Mouse (Mus musculus) forebrain, embryonic 16.5 days (tissue): Measurements from ENCODE around the gene Arnt2. TPM values are rescaled to one million over a fixed set of nuclear protein-coding genes. Genes with fewer than 3 reads are reported as not detected.

Experiments used
- ATAC-seq: fragments of 200-750 bp; cut with Nextera tagmentation; 2 replicates; pipeline ENCODE4 v1.8.0; 2017; ENCODE audit warnings: mild to moderate bottlenecking, moderate library complexity
- H3K27ac ChIP-seq: fragments of 300-500 bp; sonication (generic); 2 replicates; pipeline ENCODE4 v1.5.1; 2014; ENCODE audit warnings: low read length, control low read depth
- H3K27me3 ChIP-seq: fragments of 300-500 bp; sonication (generic); replicated peaks from 2 replicates; pipeline ENCODE4 v1.6.1; 2014; ENCODE audit warnings: low read length; ENCODE audit not compliant: control insufficient read depth, insufficient read depth
- H3K36me3 ChIP-seq: fragments of 300-500 bp; sonication (generic); 2 replicates; pipeline ENCODE4 v1.6.1; 2014; ENCODE audit not compliant: control insufficient read depth, insufficient read depth
- H3K4me1 ChIP-seq: fragments of 300-500 bp; sonication (generic); replicated peaks from 2 replicates; pipeline ENCODE4 v1.6.1; 2014; ENCODE audit warnings: low read length; ENCODE audit not compliant: control insufficient read depth, insufficient read depth
- H3K4me2 ChIP-seq: fragments of 300-500 bp; sonication (generic); 2 replicates; pipeline ENCODE4 v1.6.1; 2014; ENCODE audit warnings: mild to moderate bottlenecking, low read length, control low read depth
- H3K4me3 ChIP-seq: fragments of 300-500 bp; sonication (generic); replicated peaks from 2 replicates; pipeline ENCODE4 v1.5.1; 2014; ENCODE audit warnings: mild to moderate bottlenecking, low read length, control low read depth
- H3K9ac ChIP-seq: fragments of 300-500 bp; sonication (generic); replicated peaks from 2 replicates; pipeline ENCODE4 v1.6.1; 2014; ENCODE audit warnings: low read depth, low read length, control low read depth
- H3K9me3 ChIP-seq: fragments of 300-500 bp; sonication (generic); 2 replicates; pipeline ENCODE4 v1.6.1; 2016; ENCODE audit warnings: low read length; ENCODE audit not compliant: control insufficient read depth
- WGBS: fragments of 180-500 bp; shearing (Covaris S2); extraction: QIAGEN DNeasy Blood & Tissue Kit; methylation state at CpG from one replicate; pipeline ENCODE4 v1.1.7; 2014; 5-methylcytosine and 5-hydroxymethylcytosine counted together
- polyA plus RNA-seq: library from polyadenylated mRNA; unstranded; fragments of >200 nt; fragmentation: Nextera tagmentation; extraction: Ambion mirVana; gene quantifications from 2 replicates; pipeline ENCODE4 v1.2.1, GENCODE M21; 2015

The Arnt2 gene
- polyA plus RNA-seq, 1 experiment from 2014 or later: 70.0 TPM

DNA sequence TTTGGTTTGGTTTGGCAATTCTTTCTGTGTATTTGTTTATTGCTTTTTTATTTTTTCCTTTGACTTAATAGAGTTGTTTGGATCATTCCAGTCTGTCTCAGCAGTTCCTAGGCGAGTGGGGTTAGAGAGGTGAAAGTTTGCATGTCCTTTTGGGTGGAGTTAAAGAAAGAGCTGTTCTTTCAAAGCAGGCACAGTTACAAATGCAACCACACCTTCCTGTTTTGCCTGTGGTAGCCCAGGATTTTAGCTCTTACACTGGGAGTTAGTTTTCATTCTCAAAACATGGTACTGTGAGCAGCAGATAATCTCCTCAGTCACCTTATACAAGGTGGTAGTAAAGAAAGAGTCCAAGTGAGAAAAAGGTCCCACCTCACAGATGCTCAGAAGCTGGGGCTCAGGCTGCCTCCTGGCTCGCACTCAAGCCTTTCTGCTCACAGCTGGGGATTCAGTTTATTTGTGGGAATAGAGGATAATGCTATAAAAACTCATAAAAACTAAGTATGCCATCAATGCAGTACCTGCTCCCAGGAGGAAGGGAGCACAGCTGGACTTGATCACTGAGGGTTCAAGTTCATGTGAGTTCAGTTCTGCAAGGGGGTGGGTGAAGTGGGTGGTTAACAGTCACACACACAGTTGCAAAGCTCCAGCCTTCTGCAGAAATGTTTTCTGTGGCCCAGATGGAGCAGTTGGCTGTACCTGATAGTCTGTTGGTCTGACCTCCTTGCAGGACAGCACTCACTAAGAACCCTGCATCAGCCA lies 84.2 kb downstream of the Arnt2 start:
- 86% methylated on average over 2 of the region's 2 CpGs for WGBS

DNA sequence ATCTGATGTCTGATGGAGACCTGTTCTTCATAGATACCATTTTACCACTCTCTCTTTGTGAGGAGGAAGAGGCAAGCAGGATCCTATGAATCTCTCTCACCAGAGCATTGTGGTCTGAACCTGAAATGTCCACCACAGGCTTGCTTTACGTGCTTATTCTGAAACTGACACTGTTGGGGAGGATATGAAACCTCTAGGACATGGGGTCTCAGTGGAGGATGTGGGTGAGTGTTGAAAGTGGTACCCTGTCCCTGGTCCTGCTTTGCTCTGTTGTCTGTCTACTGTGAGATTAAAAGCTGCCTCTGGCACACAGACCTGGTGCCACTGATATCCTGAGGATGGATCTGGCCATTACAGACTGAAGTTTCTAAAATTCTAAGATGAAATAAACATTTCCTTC lies 88.4 kb downstream of the Arnt2 start:
- no peak overlapping the region for H3K4me3 ChIP-seq
- H3K27ac ChIP-seq: no peak overlapping the region
- H3K4me1 ChIP-seq: no peaks in the 10 kb centered on the region
- H3K9ac ChIP-seq: no peak overlapping the region
- no peaks in the 10 kb centered on the region; the same call in 1 of the 2 replicates for H3K36me3 ChIP-seq
- WGBS: 97% methylated on average over 1 of the region's 1 CpGs
- no peaks in the 10 kb centered on the region for H3K27me3 ChIP-seq
- H3K9me3 ChIP-seq: no peaks in the 10 kb centered on the region
- no peak overlapping the region for H3K4me2 ChIP-seq
- no peak for ATAC-seq

More for the DNA sequence above, 84.2 kb downstream of the Arnt2 start:
- H3K27ac ChIP-seq: no peak overlapping the region
- H3K4me2 ChIP-seq: no peak overlapping the region
- H3K36me3 ChIP-seq: no peaks in the 10 kb centered on the region
- no peaks in the 10 kb centered on the region for H3K9me3 ChIP-seq
- H3K4me1 ChIP-seq: peaks cover 19% of the 10 kb centered on the region
- no peaks in the 10 kb centered on the region for H3K27me3 ChIP-seq
- H3K4me3 ChIP-seq: no peak overlapping the region
- ATAC-seq: no peak
- H3K9ac ChIP-seq: no peak overlapping the region

DNA sequence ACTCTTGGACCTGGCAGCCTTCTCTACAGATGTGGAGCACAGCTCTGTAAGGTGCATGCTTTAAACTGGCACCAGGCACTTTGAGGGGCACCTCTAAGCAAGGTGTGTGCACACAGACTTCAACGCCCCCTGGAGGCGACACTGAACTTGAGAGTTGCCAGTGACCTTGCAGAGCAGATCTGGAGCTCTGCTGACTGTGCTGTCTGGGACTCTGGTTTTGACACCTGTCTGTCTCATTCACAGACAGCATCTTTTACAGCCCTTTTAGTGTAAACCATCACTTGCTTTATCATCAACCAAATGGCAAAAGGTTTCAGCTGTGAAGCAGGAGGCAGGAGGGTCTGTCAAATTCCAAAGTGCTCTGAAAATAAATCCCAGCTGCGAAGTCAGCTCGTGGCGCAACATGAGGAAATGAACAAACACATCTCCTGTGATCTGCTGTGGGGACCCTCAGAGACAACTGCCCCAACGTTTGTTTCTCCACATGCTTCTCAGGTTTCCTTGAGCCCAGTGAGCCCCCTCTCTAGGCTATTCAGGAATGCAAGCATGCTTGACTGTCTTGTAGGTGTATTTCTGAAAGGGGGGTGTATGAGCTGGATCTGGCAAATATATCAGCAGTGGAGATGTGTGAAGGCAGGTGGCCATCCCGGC lies 94.5 kb downstream of the Arnt2 start:
- Histone ChIP-seq H3K27me3 (no peaks in the 10 kb centered on the region), H3K4me2 (no peak overlapping the region), H3K4me1 (peaks cover 12% of the 10 kb centered on the region), H3K9ac (no peak overlapping the region), H3K36me3 (no peaks in the 10 kb centered on the region; the same call in 1 of the 2 replicates), H3K27ac (no peak overlapping the region), H3K4me3 (no peak overlapping the region), H3K9me3 (no peaks in the 10 kb centered on the region)
- no peak for ATAC-seq
- 74% methylated on average over 7 of the region's 7 CpGs for WGBS

DNA sequence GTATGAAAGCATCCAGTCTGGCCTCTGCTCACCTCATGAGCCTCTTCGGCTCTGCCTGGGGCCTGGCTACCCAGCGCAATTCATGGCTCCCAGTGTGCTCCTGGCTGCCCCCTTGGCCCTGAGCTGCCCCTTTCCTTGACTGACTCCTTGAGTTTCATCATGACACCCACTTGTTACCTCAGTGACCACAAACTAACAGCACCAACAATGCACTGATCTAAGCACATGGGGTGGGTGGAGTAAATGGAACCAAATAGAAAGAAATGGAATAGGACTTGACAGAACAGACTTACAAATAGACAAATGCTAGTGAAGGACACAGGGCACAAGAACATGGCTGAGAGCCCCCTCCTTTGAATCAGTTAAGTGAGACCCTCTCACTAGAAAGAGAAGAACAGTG lies 95.2 kb downstream of the Arnt2 start:
- no peaks in the 10 kb centered on the region for H3K9me3 ChIP-seq
- no peak overlapping the region for H3K4me3 ChIP-seq
- no peaks in the 10 kb centered on the region for H3K27me3 ChIP-seq
- H3K4me2 ChIP-seq: no peak overlapping the region
- ATAC-seq: no peak
- H3K4me1 ChIP-seq: peaks cover 12% of the 10 kb centered on the region
- WGBS: 100% methylated on average over 2 of the region's 2 CpGs
- no peak overlapping the region for H3K9ac ChIP-seq
- H3K36me3 ChIP-seq: peaks cover 3% of the 10 kb centered on the region; the same call in 1 of the 2 replicates
- H3K27ac ChIP-seq: no peak overlapping the region

DNA sequence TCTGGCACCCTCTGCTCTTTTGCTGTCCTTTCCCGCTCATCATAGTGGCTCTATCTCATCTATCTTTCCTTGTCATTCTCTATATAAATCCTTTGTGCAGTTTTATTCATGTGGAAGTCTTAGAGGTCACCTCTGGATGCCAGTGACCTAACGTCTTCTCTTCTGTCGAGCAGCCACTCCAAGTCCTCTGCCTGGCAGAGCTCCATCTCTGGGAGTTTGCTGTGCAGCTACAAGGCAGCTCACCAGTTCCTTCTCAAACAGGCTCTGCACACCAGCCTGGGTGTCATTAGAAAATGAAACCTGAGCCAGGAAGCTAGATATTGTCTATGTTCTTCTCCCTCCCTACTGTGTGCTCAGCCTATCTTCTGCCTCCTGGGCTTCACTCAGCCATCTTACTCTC lies 98.4 kb downstream of the Arnt2 start:
- Histone ChIP-seq H3K9me3 (no peaks in the 10 kb centered on the region), H3K4me1 (peaks cover 25% of the 10 kb centered on the region), H3K4me2 (no peak overlapping the region), H3K36me3 (peaks cover 3% of the 10 kb centered on the region), H3K4me3 (no peak overlapping the region), H3K9ac (no peak overlapping the region), H3K27ac (no peak overlapping the region), H3K27me3 (no peaks in the 10 kb centered on the region)
- 53% methylated on average over 3 of the region's 3 CpGs for WGBS
- no peak for ATAC-seq

DNA sequence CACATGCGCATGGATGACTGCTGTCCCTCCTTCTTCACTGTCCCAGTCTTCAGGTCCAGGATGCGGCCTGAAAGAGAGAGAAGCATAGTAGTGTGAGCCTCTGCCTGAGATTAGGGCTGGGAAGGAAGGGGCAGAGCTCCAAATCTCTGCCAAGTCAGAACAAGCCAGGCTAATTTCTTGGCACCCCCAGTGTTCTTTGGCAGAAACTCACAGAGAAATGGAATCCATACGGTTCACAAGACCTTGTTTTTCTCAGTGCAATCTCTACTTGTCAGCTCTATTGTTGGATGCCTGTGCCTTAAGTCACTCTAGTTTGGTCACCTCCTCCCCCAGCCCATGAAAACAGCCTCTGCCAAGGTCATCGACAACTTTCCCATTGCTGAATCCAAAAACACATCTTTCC lies 99.1 kb downstream of the Arnt2 start:
- H3K36me3 ChIP-seq: peaks cover 3% of the 10 kb centered on the region
- H3K9ac ChIP-seq: no peak overlapping the region
- H3K9me3 ChIP-seq: no peaks in the 10 kb centered on the region
- H3K4me3 ChIP-seq: no peak overlapping the region
- H3K27ac ChIP-seq: no peak overlapping the region
- peaks cover 25% of the 10 kb centered on the region for H3K4me1 ChIP-seq
- peak; percentile 55 for ATAC-seq
- 45% methylated on average over 4 of the region's 4 CpGs for WGBS
- H3K4me2 ChIP-seq: no peak overlapping the region
- H3K27me3 ChIP-seq: no peaks in the 10 kb centered on the region

DNA sequence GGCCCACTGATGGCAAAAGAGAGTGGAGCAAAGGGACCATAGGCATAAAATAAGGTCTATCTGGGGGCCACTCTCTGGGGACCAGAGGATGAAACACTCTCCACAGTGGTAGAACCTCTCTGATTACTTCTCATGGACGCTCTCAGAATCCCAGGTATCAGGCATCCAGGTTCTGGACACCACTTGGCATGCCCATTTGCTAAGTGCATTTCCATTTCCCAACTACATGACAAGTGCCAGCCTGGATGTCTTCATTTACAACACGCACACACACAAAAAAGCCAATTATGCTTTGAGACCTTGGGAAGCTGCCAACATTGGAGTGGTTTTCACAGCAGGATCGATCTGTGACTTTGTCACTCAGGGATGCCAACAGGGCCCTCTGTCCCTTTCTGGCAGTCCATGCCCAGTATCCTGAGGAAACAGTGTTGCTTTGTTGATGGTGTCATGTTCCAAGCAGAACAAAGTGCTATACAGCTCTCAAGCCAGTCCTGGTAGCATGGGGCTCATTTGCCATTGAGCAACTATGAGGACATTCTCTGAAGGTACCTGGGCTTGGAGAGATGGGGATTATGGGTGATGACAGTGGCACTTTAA lies 102.5 kb downstream of the Arnt2 start:
- Histone ChIP-seq H3K27me3 (no peaks in the 10 kb centered on the region), H3K9ac (no peak overlapping the region), H3K4me1 (peaks cover 25% of the 10 kb centered on the region), H3K27ac (no peak overlapping the region; the same call in 1 of the 2 replicates), H3K4me3 (no peak overlapping the region), H3K9me3 (no peaks in the 10 kb centered on the region), H3K4me2 (no peak overlapping the region), H3K36me3 (peaks cover 5% of the 10 kb centered on the region)
- peak; percentile 63 for ATAC-seq
- WGBS: 24% methylated on average over 3 of the region's 3 CpGs

DNA sequence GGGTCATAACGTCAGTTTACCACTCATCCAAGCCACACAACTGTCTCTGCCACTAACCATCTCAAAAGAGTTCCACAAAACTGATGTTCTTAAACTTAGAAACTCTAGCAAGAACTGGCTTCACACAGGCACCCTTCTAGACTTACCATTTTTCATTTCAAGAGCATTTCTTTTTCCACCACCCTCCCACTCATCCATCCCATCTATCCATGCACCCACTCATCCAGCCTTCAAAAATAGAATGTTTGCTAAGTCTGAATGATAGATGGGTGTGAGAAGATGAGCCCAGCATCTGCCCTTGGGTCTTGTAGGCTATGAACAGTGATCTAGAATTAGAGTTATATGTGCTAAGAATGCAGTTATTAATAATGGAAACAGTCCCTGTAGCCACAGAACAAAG lies 109.7 kb downstream of the Arnt2 start:
- Histone ChIP-seq H3K4me1 (no peaks in the 10 kb centered on the region), H3K4me2 (no peak overlapping the region), H3K9me3 (no peaks in the 10 kb centered on the region), H3K4me3 (no peak overlapping the region), H3K9ac (no peak overlapping the region), H3K27me3 (no peaks in the 10 kb centered on the region), H3K36me3 (0 out of 2 replicates have a peak, but pooled peaks cover 3% of the 10 kb centered on the region), H3K27ac (no peak overlapping the region)
- no peak for ATAC-seq
- 92% methylated on average over 1 of the region's 1 CpGs for WGBS

DNA sequence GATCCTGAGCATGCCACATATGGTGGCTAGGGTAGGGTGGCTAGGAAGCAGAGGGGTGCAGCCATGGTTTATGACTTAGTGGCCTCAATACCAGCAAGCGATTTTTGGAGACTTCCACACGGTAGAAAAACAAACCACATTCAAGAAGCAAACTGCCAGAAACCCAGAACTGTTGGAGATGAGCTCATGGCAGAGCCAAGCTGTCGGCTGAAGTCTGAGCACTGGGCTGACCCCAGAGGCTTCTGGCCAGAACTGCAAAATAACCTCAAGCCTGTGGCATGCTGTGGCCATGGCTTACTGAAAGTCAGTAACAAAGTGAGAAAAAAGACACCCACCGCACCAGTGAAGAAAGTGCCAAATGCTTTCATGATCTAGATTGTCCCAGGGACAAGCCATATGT lies 110.4 kb downstream of the Arnt2 start:
- Histone ChIP-seq H3K9ac (no peak overlapping the region), H3K9me3 (no peaks in the 10 kb centered on the region), H3K27ac (no peak overlapping the region), H3K4me1 (no peaks in the 10 kb centered on the region), H3K36me3 (0 out of 2 replicates have a peak, but pooled peaks cover 1% of the 10 kb centered on the region), H3K4me3 (no peak overlapping the region), H3K4me2 (no peak overlapping the region), H3K27me3 (no peaks in the 10 kb centered on the region)
- ATAC-seq: no peak
- WGBS: 95% methylated on average over 4 of the region's 4 CpGs
